Mouse (Mus musculus) mesoderm, embryonic 11.5 days (tissue): ENCODE results near the gene Plau.

Experiments
- DNase-seq: peaks from one replicate; pipeline ENCODE4 v3.0.0-alpha.2; 2012; ENCODE audit warnings: low read depth, low spot score

Gene Plau

DNA sequence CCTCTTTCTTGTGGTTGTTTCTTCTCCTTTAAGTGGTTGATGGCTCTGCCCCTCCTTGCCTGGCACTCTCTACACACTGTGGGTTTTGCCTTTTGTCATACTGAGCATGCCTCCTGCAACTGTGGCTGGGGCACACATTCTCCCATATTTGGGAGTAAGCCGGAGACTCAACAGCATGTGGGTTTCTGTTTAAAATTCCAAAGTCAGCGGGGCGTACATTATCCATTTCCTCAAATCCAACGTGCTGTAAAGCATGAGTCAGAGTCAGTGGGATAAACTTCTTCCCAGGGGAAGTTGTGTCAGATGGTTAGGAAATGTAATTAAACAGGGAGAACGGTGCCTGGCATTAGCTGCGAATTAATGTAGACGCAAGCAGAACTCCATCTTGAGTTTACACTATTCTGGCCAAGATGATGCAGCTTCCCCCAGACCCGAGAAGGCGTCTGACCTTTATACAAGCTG lies 55.5 kb downstream of the Plau start:
- DNase-seq = peak; percentile 81
